In genomic region chr6:50109757-50110378, GRCm38 (mm10) we compare ENCODE assay signal across 8 mouse cellular contexts. TPM values are rescaled to one million over a fixed set of nuclear protein-coding genes. Genes with fewer than 3 reads are reported as not detected.
DNase-seq lines count a peak whose midpoint lies in the region; ATAC-seq and TF ChIP-seq lines count a peak whose summit lies in the region.

Gene Mpp6, plus strand, starts transcription at chr6:50110241.

- H3K4me2 ChIP-seq in heart, embryonic 11.5 days = peak within 1 kb of the TSS; percentile 95
- H3K4me2 ChIP-seq in kidney, embryonic 16.5 days (replicated peaks; ENCODE audit: low read depth, low read length) = peak within 1 kb of the TSS; percentile 91
- peak within 1 kb of the TSS; percentile 87 for H3K4me2 ChIP-seq in liver, embryonic 12.5 days

- peak within 1 kb of the TSS; percentile 65 for H3K4me3 ChIP-seq in C2C12 (ENCODE audit: insufficient read depth, poor library complexity, severe bottlenecking)
- H3K4me3 ChIP-seq in erythroblast, embryonic 14.5 days (replicated peaks) = peak within 1 kb of the TSS; percentile 78
- peak within 1 kb of the TSS; percentile 82 for H3K4me3 ChIP-seq in heart, embryonic 11.5 days (ENCODE audit: low read depth, low read length)
- peak within 1 kb of the TSS; percentile 92 for H3K4me3 ChIP-seq in kidney, embryonic 16.5 days (ENCODE audit: low read length)
- H3K4me3 ChIP-seq in liver, embryonic 12.5 days = peak within 1 kb of the TSS; percentile 84

- peak within 1 kb of the TSS; percentile 92 for H3K9ac ChIP-seq in heart, embryonic 11.5 days (ENCODE audit: low read depth, low read length)
- H3K9ac ChIP-seq in kidney, embryonic 16.5 days (replicated peaks; ENCODE audit: low read length) = peak within 1 kb of the TSS; percentile 93
- H3K9ac ChIP-seq in liver, embryonic 12.5 days = peak within 1 kb of the TSS; percentile 84

- peak; percentile 92 for ATAC-seq in heart, embryonic 11.5 days (replicated peaks; ENCODE audit: insufficient number of reproducible peaks, low FRiP score, low TSS enrichment)
- ATAC-seq in kidney, embryonic 16.5 days (ENCODE audit: low FRiP score, low TSS enrichment) = peak; percentile 95
- peak; percentile 88 for ATAC-seq in liver, embryonic 12.5 days

- peak within 1 kb of the TSS; percentile 85 for H3ac ChIP-seq in C2C12 (ENCODE audit: control insufficient read depth, insufficient read length, low read depth)

- no peaks in the 10 kb centered on the region for H3K9me3 ChIP-seq in erythroblast, embryonic 14.5 days (ENCODE audit: control insufficient read depth, low read length)
- H3K9me3 ChIP-seq in heart, embryonic 11.5 days (replicated peaks; ENCODE audit: control insufficient read depth, low read length) = no peaks in the 10 kb centered on the region
- no peaks in the 10 kb centered on the region for H3K9me3 ChIP-seq in kidney, embryonic 16.5 days (ENCODE audit: low read length)
- H3K9me3 ChIP-seq in liver, embryonic 12.5 days (replicated peaks) = no peaks in the 10 kb centered on the region

- H3K79me2 ChIP-seq in C2C12 (ENCODE audit: control insufficient read depth, insufficient read depth) = peaks cover 40% of the 10 kb centered on the region

- H3K4me1 ChIP-seq in erythroblast, embryonic 14.5 days (ENCODE audit: control insufficient read depth) = peaks cover 24% of the 10 kb centered on the region
- H3K4me1 ChIP-seq in heart, embryonic 11.5 days (ENCODE audit: control insufficient read depth, insufficient read depth, low read length) = peaks cover 7% of the 10 kb centered on the region; the same call in 1 of the 2 replicates
- peaks cover 27% of the 10 kb centered on the region for H3K4me1 ChIP-seq in kidney, embryonic 16.5 days (ENCODE audit: insufficient read depth, low read length)
- H3K4me1 ChIP-seq in liver, embryonic 12.5 days = peaks cover 28% of the 10 kb centered on the region

- H3K36me3 ChIP-seq in C2C12 (ENCODE audit: control insufficient read depth, insufficient read depth) = no peaks in the 10 kb centered on the region
- H3K36me3 ChIP-seq in erythroblast, embryonic 14.5 days (ENCODE audit: control insufficient read depth) = no peaks in the 10 kb centered on the region
- H3K36me3 ChIP-seq in heart, embryonic 11.5 days (ENCODE audit: control insufficient read depth, insufficient read depth, low read length) = no peaks in the 10 kb centered on the region
- H3K36me3 ChIP-seq in kidney, embryonic 16.5 days (ENCODE audit: insufficient read depth, low read length) = no peaks in the 10 kb centered on the region
- no peaks in the 10 kb centered on the region for H3K36me3 ChIP-seq in liver, embryonic 12.5 days
- H3K36me3 ChIP-seq in splenic B cell, adult 2 months (ENCODE audit: control insufficient read depth, insufficient read depth, low read length, poor library complexity, severe bottlenecking) = no peaks in the 10 kb centered on the region

- peak within 1 kb of the TSS; percentile 77 for H3K27ac ChIP-seq in heart, embryonic 11.5 days (ENCODE audit: low read depth, low read length)
- peak within 1 kb of the TSS; percentile 83 for H3K27ac ChIP-seq in kidney, embryonic 16.5 days (ENCODE audit: low read length)
- peak within 1 kb of the TSS; percentile 79 for H3K27ac ChIP-seq in liver, embryonic 12.5 days

- DNase-seq in brain, adult 2 months (ENCODE audit: low read depth, low spot score) = peak; percentile 83
- DNase-seq in naive thymus-derived CD4-positive, alpha-beta T cell, adult 2 months (ENCODE audit: low read depth) = peak; percentile 81
- DNase-seq in splenic B cell, adult 2 months (ENCODE audit: low read depth, low spot score) = peak; percentile 83

- TF ChIP-seq CTCF in C2C12 (IDR thresholded peaks at IDR 0.05; ENCODE audit: control insufficient read depth, insufficient read depth, insufficient read length) = peak; percentile 47

- WGBS in heart, embryonic 11.5 days (ENCODE audit: insufficient replicate concordance) = under 1% methylated on average over 42 of the region's 74 CpGs
- WGBS in kidney, embryonic 16.5 days = under 1% methylated on average over 50 of the region's 74 CpGs
- WGBS in liver, embryonic 12.5 days (ENCODE audit: insufficient replicate concordance) = under 1% methylated on average over 73 of the region's 74 CpGs

- H3K79me3 ChIP-seq in C2C12 (ENCODE audit: low read depth) = peaks cover 10% of the 10 kb centered on the region

- peaks cover 10% of the 10 kb centered on the region for H3K27me3 ChIP-seq in C2C12 (ENCODE audit: control insufficient read depth, insufficient read depth, insufficient read length)
- H3K27me3 ChIP-seq in erythroblast, embryonic 14.5 days (ENCODE audit: control insufficient read depth) = peaks cover 41% of the 10 kb centered on the region
- peaks cover 9% of the 10 kb centered on the region for H3K27me3 ChIP-seq in heart, embryonic 11.5 days (ENCODE audit: control insufficient read depth, insufficient read depth, low read length)
- no peaks in the 10 kb centered on the region for H3K27me3 ChIP-seq in kidney, embryonic 16.5 days (ENCODE audit: insufficient read depth, low read length)
- peaks cover 37% of the 10 kb centered on the region for H3K27me3 ChIP-seq in liver, embryonic 12.5 days (replicated peaks)
- no peaks in the 10 kb centered on the region for H3K27me3 ChIP-seq in splenic B cell, adult 2 months (ENCODE audit: control insufficient read depth, insufficient read depth, low read length, poor library complexity, severe bottlenecking)

TF ChIP-seq in C2C12, 6 proteins besides CTCF, POLR2A, EP300 and RAD21:
- no peak for TF ChIP-seq USF1 (IDR thresholded peaks at IDR 0.05; ENCODE audit: low read depth)
- no peak for TF ChIP-seq MAX (IDR thresholded peaks at IDR 0.05)
- no peak for TF ChIP-seq CEBPB (IDR thresholded peaks at IDR 0.05; ENCODE audit: low read depth)
- no peak for TF ChIP-seq MYOG (IDR thresholded peaks at IDR 0.05; ENCODE audit: control insufficient read depth, extremely low read depth, insufficient read length)
- no peak for TF ChIP-seq FOSL1 (IDR thresholded peaks at IDR 0.05; ENCODE audit: insufficient read depth, low read length, poor library complexity, severe bottlenecking)
- TF ChIP-seq MYOD1 (IDR thresholded peaks at IDR 0.05; ENCODE audit: control insufficient read depth, insufficient read length, low read depth) = no peak

RNA-seq across cellular contexts. Expression of gene Mpp6, which starts in this region (rescaled TPM):
- 22.6 TPM for polyA plus RNA-seq in C2C12 (2012; fragmentation: generic; extraction: Trizol)
- 0.20 and 0.29 TPM in 2 replicates for polyA plus RNA-seq in erythroblast, embryonic 14.5 days (2012)
- polyA plus RNA-seq in heart, embryonic 11.5 days (2014; fragmentation: Nextera tagmentation; extraction: Ambion mirVana) = 52.3 and 60.8 TPM in 2 replicates
- 81.5 and 84.7 TPM in 2 replicates for polyA plus RNA-seq in kidney, embryonic 16.5 days (2015; fragmentation: Nextera tagmentation; extraction: Ambion mirVana)
- polyA plus RNA-seq in liver, embryonic 12.5 days (2016; fragmentation: Nextera tagmentation; extraction: Ambion mirVana) = 51.9 and 53.0 TPM in 2 replicates

Comparison
In these comparisons a context has a peak if more than half of its experiments do, and no peak if none do; other contexts are left out.
1. Peak in every context shown above with its lines: DNase-seq, ATAC-seq, H3K4me3 ChIP-seq and H3K27ac ChIP-seq.
2. RNA of gene Mpp6 (polyA plus RNA-seq): 81.5 to 84.7 TPM in kidney, embryonic 16.5 days, 52.3 to 60.8 TPM in heart, embryonic 11.5 days, 51.9 to 53.0 TPM in liver, embryonic 12.5 days and 22.6 TPM in C2C12 (single experiment); 0.20 to 0.29 TPM in erythroblast, embryonic 14.5 days; every median in the first group is over 10 times any median in the second.